In the genomic region with DNA sequence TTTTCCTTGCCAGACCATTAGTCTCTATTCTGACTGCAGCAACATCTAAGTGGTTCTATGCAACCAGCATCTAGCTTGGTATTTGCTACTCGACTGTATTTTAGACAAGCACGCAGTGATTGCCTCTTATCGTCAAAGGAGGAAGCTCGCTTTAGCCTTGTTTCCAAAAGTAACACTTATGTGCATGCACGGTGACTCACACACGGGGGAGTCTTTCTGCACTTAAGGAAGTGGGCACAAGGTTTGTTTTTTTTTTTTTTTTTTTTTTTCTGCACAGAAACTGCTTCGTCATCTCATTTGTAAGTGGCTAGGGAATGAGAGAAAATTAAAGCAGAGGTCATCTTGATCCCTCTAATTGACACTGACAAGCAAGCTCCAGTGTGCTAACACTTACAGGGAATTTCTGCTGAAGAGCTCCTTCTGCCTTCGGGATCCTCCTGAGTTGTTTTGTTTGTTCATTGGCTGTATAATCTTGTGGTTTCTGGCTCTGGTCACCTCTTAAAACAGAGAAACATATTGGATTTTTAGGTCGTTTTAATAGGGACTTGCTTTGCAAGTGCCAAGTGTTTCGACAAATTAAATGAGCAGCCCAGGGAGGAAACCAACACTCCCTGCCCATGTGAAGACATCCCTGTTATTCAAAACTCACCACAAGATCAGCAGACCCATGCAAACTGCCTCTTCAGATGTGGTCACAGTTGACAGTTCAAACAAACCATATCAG, we compare ENCODE assay signal across 10 mouse cellular contexts. TPM values are rescaled to one million over a fixed set of nuclear protein-coding genes. Genes with fewer than 3 reads are reported as not detected.
DNase-seq lines count a peak whose midpoint lies in the region; ATAC-seq and TF ChIP-seq lines count a peak whose summit lies in the region.
"Had no signal": no experiment of that assay in that cellular context is flagged by ENCODE, and none has a peak within 500 bp of the region (broad histone marks: within the 10 kb centered on the region; RNA-seq: fewer than 3 reads in every experiment).

No protein-coding gene starts in this region.

- no peaks in the 10 kb centered on the region for H3K27me3 ChIP-seq in kidney, embryonic 14.5 days (ENCODE audit: control insufficient read depth, insufficient read depth, low read length)
- no peaks in the 10 kb centered on the region for H3K27me3 ChIP-seq in C2C12 (ENCODE audit: control insufficient read depth, insufficient read depth, insufficient read length)
- H3K27me3 ChIP-seq: embryonic facial prominence, embryonic 12.5 days; hindbrain, embryonic 13.5 days; limb, embryonic 13.5 days had no signal

- H3K79me3 ChIP-seq in C2C12 (ENCODE audit: low read depth): peaks cover 23% of the 10 kb centered on the region

- no peak overlapping the region for H3ac ChIP-seq in C2C12 (ENCODE audit: control insufficient read depth, insufficient read length, low read depth)

- 0 out of 2 replicates have a peak, but pooled peaks cover 3% of the 10 kb centered on the region for H3K4me1 ChIP-seq in kidney, embryonic 14.5 days (ENCODE audit: control insufficient read depth, insufficient read depth, low read length)
- H3K4me1 ChIP-seq: embryonic facial prominence, embryonic 12.5 days had no signal

- TF ChIP-seq CTCF in C2C12 (IDR thresholded peaks at IDR 0.05; ENCODE audit: control insufficient read depth, insufficient read depth, insufficient read length): no peak

- H3K9ac ChIP-seq in kidney, embryonic 14.5 days (ENCODE audit: low read depth, low read length): no peak overlapping the region
- H3K9ac ChIP-seq: embryonic facial prominence, embryonic 12.5 days; hindbrain, embryonic 13.5 days; limb, embryonic 13.5 days had no signal

- no peak overlapping the region for H3K27ac ChIP-seq in kidney, embryonic 14.5 days (ENCODE audit: low read depth, low read length)
- H3K27ac ChIP-seq: embryonic facial prominence, embryonic 12.5 days; hindbrain, embryonic 13.5 days; limb, embryonic 13.5 days had no signal

- H3K79me2 ChIP-seq in C2C12 (ENCODE audit: control insufficient read depth, insufficient read depth): peaks cover 80% of the 10 kb centered on the region

- ATAC-seq in kidney, embryonic 14.5 days (ENCODE audit: low FRiP score, low TSS enrichment): no peak
- ATAC-seq in common myeloid progenitor, adult 5-6 weeks (replicated peaks; ENCODE audit: low read depth, poor library complexity, severe bottlenecking): peak; percentile 92
- peak; percentile 70 for ATAC-seq in megakaryocyte, adult 5-6 weeks (ENCODE audit: poor library complexity, severe bottlenecking)

- DNase-seq in kidney, postnatal 10 days: peak; percentile 18
- DNase-seq in frontal cortex, postnatal 14 days (ENCODE audit: low spot score in 2 of 2): no peak
- no peak for DNase-seq in spleen, adult 12 weeks (ENCODE audit: low spot score)

- no peaks in the 10 kb centered on the region for H3K36me3 ChIP-seq in kidney, embryonic 14.5 days (ENCODE audit: control insufficient read depth, insufficient read depth, low read length)
- no peaks in the 10 kb centered on the region for H3K36me3 ChIP-seq in C2C12 (ENCODE audit: control insufficient read depth, insufficient read depth)
- H3K36me3 ChIP-seq: embryonic facial prominence, embryonic 12.5 days; hindbrain, embryonic 13.5 days; limb, embryonic 13.5 days had no signal

- H3K4me3 ChIP-seq in kidney, embryonic 14.5 days (ENCODE audit: low read length): no peak overlapping the region
- H3K4me3 ChIP-seq in C2C12 (ENCODE audit: insufficient read depth, poor library complexity, severe bottlenecking): no peak overlapping the region
- H3K4me3 ChIP-seq: embryonic facial prominence, embryonic 12.5 days; hindbrain, embryonic 13.5 days; limb, embryonic 13.5 days had no signal

- H3K9me3 ChIP-seq in kidney, embryonic 14.5 days (ENCODE audit: control insufficient read depth, low read length): no peaks in the 10 kb centered on the region
- H3K9me3 ChIP-seq: embryonic facial prominence, embryonic 12.5 days; hindbrain, embryonic 13.5 days; limb, embryonic 13.5 days had no signal

- no peak overlapping the region for H3K4me2 ChIP-seq in kidney, embryonic 14.5 days (replicated peaks; ENCODE audit: low read depth, low read length)
- H3K4me2 ChIP-seq: embryonic facial prominence, embryonic 12.5 days; hindbrain, embryonic 13.5 days; limb, embryonic 13.5 days had no signal

- 30% methylated on average over 10 of the region's 10 CpGs for WGBS in kidney, embryonic 14.5 days

TF ChIP-seq in C2C12, 6 proteins besides CTCF, POLR2A, EP300 and RAD21:
- TF ChIP-seq USF1 (IDR thresholded peaks at IDR 0.05; ENCODE audit: low read depth) (no peak), CEBPB (IDR thresholded peaks at IDR 0.05; ENCODE audit: low read depth) (peak; percentile 12)

RNA-seq across cellular contexts. Expression of gene Flrt2, which starts 55.0 kb away (rescaled TPM):
- polyA plus RNA-seq in kidney, embryonic 14.5 days (2014; fragmentation: Nextera tagmentation; extraction: Ambion mirVana): 32.2 and 45.3 TPM in 2 replicates
- polyA plus RNA-seq in C2C12 (2012; fragmentation: generic; extraction: Trizol): 7.6 TPM
- not detected in 2 replicates for total RNA-seq in common myeloid progenitor, adult 5-6 weeks (2017)
- total RNA-seq in megakaryocyte, adult 5-6 weeks (2015): 0.02 TPM in 2 replicates
- not detected in 2 replicates for total RNA-seq in megakaryocyte, adult 5-6 weeks (2017)
